Comparison of ENCODE assay signal across 12 mouse cellular contexts in genomic region chr5:53214801-53215200, GRCm38 (mm10). TPM values are rescaled to one million over a fixed set of nuclear protein-coding genes. Genes with fewer than 3 reads are reported as not detected.
DNase-seq lines count a peak whose midpoint lies in the region; ATAC-seq lines count a peak whose summit lies in the region.
"Had no signal": no experiment of that assay in that cellular context is flagged by ENCODE, and none has a peak within 500 bp of the region (broad histone marks: within the 10 kb centered on the region; RNA-seq: fewer than 3 reads in every experiment).

No protein-coding gene starts in this region.

- H3K9me3 ChIP-seq in kidney, embryonic 16.5 days (ENCODE audit: low read length), result no peaks in the 10 kb centered on the region
- no peaks in the 10 kb centered on the region for H3K9me3 ChIP-seq in hindbrain, embryonic 11.5 days (ENCODE audit: control insufficient read depth, low read length)
- no peaks in the 10 kb centered on the region for H3K9me3 ChIP-seq in neural tube, embryonic 11.5 days (ENCODE audit: control insufficient read depth, low read length)

- no peak overlapping the region for H3K4me3 ChIP-seq in kidney, embryonic 16.5 days (ENCODE audit: low read length)
- H3K4me3 ChIP-seq in hindbrain, embryonic 11.5 days (ENCODE audit: low read depth, low read length), result no peak overlapping the region
- H3K4me3 ChIP-seq in neural tube, embryonic 11.5 days (ENCODE audit: low read depth, low read length), result no peak overlapping the region

- H3K9ac ChIP-seq in kidney, embryonic 16.5 days (replicated peaks; ENCODE audit: low read length), result no peak overlapping the region
- no peak overlapping the region for H3K9ac ChIP-seq in hindbrain, embryonic 11.5 days (ENCODE audit: low read depth, low read length)
- H3K9ac ChIP-seq in neural tube, embryonic 11.5 days (ENCODE audit: low read length), result no peak overlapping the region

- no peak for ATAC-seq in kidney, embryonic 16.5 days (ENCODE audit: low FRiP score, low TSS enrichment)
- ATAC-seq in hindbrain, embryonic 11.5 days (ENCODE audit: low FRiP score), result no peak
- ATAC-seq in neural tube, embryonic 11.5 days (ENCODE audit: insufficient read depth, low FRiP score, low TSS enrichment), result no peak

- H3K27ac ChIP-seq in kidney, embryonic 16.5 days (ENCODE audit: low read length), result no peak overlapping the region
- no peak overlapping the region for H3K27ac ChIP-seq in hindbrain, embryonic 11.5 days (ENCODE audit: low read depth, low read length)
- no peak overlapping the region for H3K27ac ChIP-seq in neural tube, embryonic 11.5 days (ENCODE audit: low read depth, low read length)

- peak; percentile 54 to 56 for DNase-seq in cerebellum, postnatal 10 days
- DNase-seq in cerebellum, adult 8-10 months, result no peak
- DNase-seq in kidney, adult 18-20 months, result no peak
- peak; percentile 34 for DNase-seq in hindbrain, embryonic 11.5 days (ENCODE audit: low spot score)
- peak; percentile 34 for DNase-seq in neural tube, embryonic 11.5 days (ENCODE audit: low spot score)
- no peak for DNase-seq in lung, postnatal 25 days (ENCODE audit: low spot score)
- no peak for DNase-seq in spleen, postnatal 10 days (ENCODE audit: low spot score in 2 of 2)
- DNase-seq: kidney, postnatal 25 days; lung, adult 18-20 months; spleen, adult 18-20 months; thymus, adult 18-20 months had no signal

- peaks cover 3% of the 10 kb centered on the region; the same call in 1 of the 2 replicates for H3K27me3 ChIP-seq in kidney, embryonic 16.5 days (ENCODE audit: insufficient read depth, low read length)
- H3K27me3 ChIP-seq in hindbrain, embryonic 11.5 days (ENCODE audit: control insufficient read depth, insufficient read depth, low read length), result peaks cover 11% of the 10 kb centered on the region; the same call in 1 of the 2 replicates
- H3K27me3 ChIP-seq in neural tube, embryonic 11.5 days (ENCODE audit: control insufficient read depth, insufficient read depth, low read length), result peaks cover 16% of the 10 kb centered on the region

- no peaks in the 10 kb centered on the region for H3K36me3 ChIP-seq in kidney, embryonic 16.5 days (ENCODE audit: insufficient read depth, low read length)
- H3K36me3 ChIP-seq in hindbrain, embryonic 11.5 days (ENCODE audit: control insufficient read depth, insufficient read depth, low read length), result no peaks in the 10 kb centered on the region
- no peaks in the 10 kb centered on the region for H3K36me3 ChIP-seq in neural tube, embryonic 11.5 days (ENCODE audit: control insufficient read depth, insufficient read depth, low read length)

- 0 out of 2 replicates have a peak overlapping the region, but pooled peaks have one; percentile 96 for H3K4me2 ChIP-seq in kidney, embryonic 16.5 days (replicated peaks; ENCODE audit: low read depth, low read length)
- H3K4me2 ChIP-seq in hindbrain, embryonic 11.5 days (replicated peaks; ENCODE audit: low read depth, low read length), result no peak overlapping the region
- H3K4me2 ChIP-seq in neural tube, embryonic 11.5 days (ENCODE audit: low read depth), result no peak overlapping the region

- WGBS in kidney, embryonic 16.5 days, result 0% methylated on average over 1 of the region's 1 CpGs
- WGBS in hindbrain, embryonic 11.5 days, result 0% methylated on average over 1 of the region's 1 CpGs
- WGBS in neural tube, embryonic 11.5 days, result 4% methylated on average over 1 of the region's 1 CpGs

- H3K4me1 ChIP-seq in kidney, embryonic 16.5 days (ENCODE audit: insufficient read depth, low read length), result peaks cover 17% of the 10 kb centered on the region
- H3K4me1 ChIP-seq in hindbrain, embryonic 11.5 days (replicated peaks; ENCODE audit: control insufficient read depth, insufficient read depth, low read length), result no peaks in the 10 kb centered on the region
- H3K4me1 ChIP-seq in neural tube, embryonic 11.5 days (ENCODE audit: control insufficient read depth, insufficient read depth, low read length), result peaks cover 7% of the 10 kb centered on the region; the same call in 1 of the 2 replicates

RNA-seq across cellular contexts. Expression of gene Sel1l3, which starts 1.1 kb away (rescaled TPM):
- 18.9 and 20.0 TPM in 2 replicates for polyA plus RNA-seq in kidney, embryonic 16.5 days (2015; fragmentation: Nextera tagmentation; extraction: Ambion mirVana)
- polyA plus RNA-seq in hindbrain, embryonic 11.5 days (2014; fragmentation: Nextera tagmentation; extraction: Ambion mirVana), result 2.7 and 3.7 TPM in 2 replicates
- polyA plus RNA-seq in neural tube, embryonic 11.5 days (2014; fragmentation: Nextera tagmentation; extraction: Ambion mirVana), result 2.9 and 3.4 TPM in 2 replicates

RNA-seq across cellular contexts. Expression of gene Smim20, which starts 52.1 kb away (rescaled TPM):
- 98.2 and 98.5 TPM in 2 replicates for polyA plus RNA-seq in kidney, embryonic 16.5 days (2015; fragmentation: Nextera tagmentation; extraction: Ambion mirVana)
- 66.3 and 69.2 TPM in 2 replicates for polyA plus RNA-seq in hindbrain, embryonic 11.5 days (2014; fragmentation: Nextera tagmentation; extraction: Ambion mirVana)
- polyA plus RNA-seq in neural tube, embryonic 11.5 days (2014; fragmentation: Nextera tagmentation; extraction: Ambion mirVana), result 59.5 and 71.8 TPM in 2 replicates

Comparison
In these comparisons a context has a peak if more than half of its experiments do, and no peak if none do; other contexts are left out.
1. DNase-seq: peak in cerebellum, postnatal 10 days (2 of 2), hindbrain, embryonic 11.5 days (single experiment) and neural tube, embryonic 11.5 days (single experiment); none in cerebellum, adult 8-10 months (single experiment), kidney, adult 18-20 months (single experiment), lung, postnatal 25 days (single experiment) and spleen, postnatal 10 days (0 of 2).